Mouse (Mus musculus) hindbrain, embryonic 16.5 days (tissue): ENCODE results near the gene Cd37. TPM values are rescaled to one million over a fixed set of nuclear protein-coding genes. Genes with fewer than 3 reads are reported as not detected.
A peak's percentile ranks its signal among the peaks of the same experiment; 100 is the strongest.

Source experiments
- ATAC-seq: fragments of 200-750 bp; cut with Nextera tagmentation; 2 replicates; pipeline ENCODE4 v1.8.0; 2017; ENCODE audit warnings: moderate TSS enrichment, moderate library complexity
- H3K27ac ChIP-seq: fragments of 300-500 bp; sonication (generic); 2 replicates; pipeline ENCODE4 v1.5.1; 2014; ENCODE audit warnings: low read depth, mild to moderate bottlenecking, control low read depth, low read length, moderate library complexity
- H3K27me3 ChIP-seq: fragments of 300-500 bp; sonication (generic); replicated peaks from 2 replicates; pipeline ENCODE4 v1.6.1; 2014; ENCODE audit warnings: low read length; ENCODE audit not compliant: control insufficient read depth, insufficient read depth
- H3K36me3 ChIP-seq: fragments of 300-500 bp; sonication (generic); 2 replicates; pipeline ENCODE4 v1.6.1; 2014; ENCODE audit warnings: mild to moderate bottlenecking, low read length, moderate library complexity, mixed read lengths; ENCODE audit not compliant: control insufficient read depth, insufficient read depth
- H3K4me1 ChIP-seq: fragments of 300-500 bp; sonication (generic); 2 replicates; pipeline ENCODE4 v1.6.1; 2014; ENCODE audit warnings: low read depth, low read length; ENCODE audit not compliant: control insufficient read depth, insufficient read depth
- H3K4me2 ChIP-seq: fragments of 300-500 bp; sonication (generic); 2 replicates; pipeline ENCODE4 v1.6.1; 2014; ENCODE audit warnings: mild to moderate bottlenecking, low read length, control low read depth, moderate library complexity
- H3K4me3 ChIP-seq: fragments of 300-500 bp; sonication (generic); 2 replicates; pipeline ENCODE4 v1.5.1; 2014; ENCODE audit warnings: mild to moderate bottlenecking, low read length, control low read depth, moderate library complexity
- H3K9ac ChIP-seq: fragments of 300-500 bp; sonication (generic); 2 replicates; pipeline ENCODE4 v1.6.1; 2014; ENCODE audit warnings: low read depth, mild to moderate bottlenecking, control low read depth, low read length, moderate library complexity
- H3K9me3 ChIP-seq: fragments of 300-500 bp; sonication (generic); 2 replicates; pipeline ENCODE4 v1.6.1; 2014; ENCODE audit warnings: mild to moderate bottlenecking, low read length, moderate library complexity; ENCODE audit not compliant: control insufficient read depth
- WGBS: fragments of 180-500 bp; shearing (Covaris S2); extraction: QIAGEN DNeasy Blood & Tissue Kit; methylation state at CpG from one replicate; pipeline ENCODE4 v1.1.7; 2014; 5-methylcytosine and 5-hydroxymethylcytosine counted together
- polyA plus RNA-seq: library from polyadenylated mRNA; unstranded; fragments of >200 nt; fragmentation: Nextera tagmentation; extraction: Ambion mirVana; gene quantifications from 2 replicates; pipeline ENCODE4 v1.2.1, GENCODE M21; 2015

Gene Cd37
- polyA plus RNA-seq, 1 experiment from 2014 or later: 1.3 TPM

- Histone ChIP-seq H3K27me3 (no peaks in the 10 kb centered on the region; the same call in 1 of the 2 replicates), H3K9ac (no peak overlapping the region), H3K4me1 (peaks cover 2% of the 10 kb centered on the region; the same call in 1 of the 2 replicates), H3K27ac (no peak overlapping the region), H3K9me3 (no peaks in the 10 kb centered on the region), H3K36me3 (no peaks in the 10 kb centered on the region), H3K4me3 (no peak overlapping the region), H3K4me2 (no peak overlapping the region)
- WGBS: 71% methylated on average over 4 of the region's 5 CpGs
- no peak for ATAC-seq
Observed at GRCm38 (mm10) chr7:45196994-45197393, 41.9 kb downstream of the Cd37 start.

- no peaks in the 10 kb centered on the region for H3K36me3 ChIP-seq
- 85% methylated on average over 4 of the region's 4 CpGs for WGBS
- no peak overlapping the region for H3K4me3 ChIP-seq
- H3K27ac ChIP-seq: no peak overlapping the region
- no peak overlapping the region for H3K4me2 ChIP-seq
- H3K4me1 ChIP-seq: peaks cover 2% of the 10 kb centered on the region; the same call in 1 of the 2 replicates
- H3K9me3 ChIP-seq: no peaks in the 10 kb centered on the region
- H3K27me3 ChIP-seq: no peaks in the 10 kb centered on the region; the same call in 1 of the 2 replicates
- no peak for ATAC-seq
- no peak overlapping the region for H3K9ac ChIP-seq
Observed at GRCm38 (mm10) chr7:45196176-45196535, 42.8 kb downstream of the Cd37 start.

DNA sequence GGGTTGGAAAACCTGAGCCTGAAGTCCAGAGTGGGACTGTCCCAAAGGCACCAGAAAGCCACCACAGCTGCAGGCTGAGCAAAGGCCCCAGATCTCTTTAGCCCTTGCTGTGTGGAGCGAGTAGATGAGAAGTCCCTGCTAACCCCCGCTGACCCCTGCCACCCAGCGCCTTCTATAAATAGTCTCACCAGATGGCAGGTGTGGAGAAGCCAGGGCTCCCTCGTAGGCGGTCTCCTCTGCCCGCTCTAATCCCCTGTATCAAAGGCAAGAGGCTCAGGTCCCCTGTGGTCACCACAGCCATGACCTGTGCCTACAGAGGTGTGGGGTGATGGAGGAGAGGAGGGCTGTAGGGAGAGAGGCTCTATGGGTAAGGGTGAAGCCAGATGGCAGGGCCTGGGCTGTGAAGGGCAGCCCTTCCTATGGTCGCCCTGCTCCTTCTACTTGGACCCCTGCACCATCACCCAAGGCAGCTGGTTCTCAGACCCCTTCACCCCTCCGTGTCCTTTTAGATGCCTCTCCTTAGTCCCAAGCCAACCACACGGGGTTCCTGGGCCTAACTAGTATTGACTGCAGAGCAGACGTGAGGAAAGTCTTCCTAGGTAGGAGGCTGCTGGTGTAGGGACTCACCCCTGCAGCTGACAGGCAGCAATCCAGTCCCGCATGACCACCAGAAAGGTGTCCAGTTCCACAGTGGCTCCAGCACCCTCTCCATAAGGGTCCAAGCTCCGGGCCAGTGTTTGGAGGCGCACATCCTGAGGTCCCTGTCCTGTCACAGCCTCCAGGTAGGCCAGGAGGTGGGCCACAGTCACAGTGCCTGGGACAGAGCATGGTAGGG is 43.4 kb downstream of the Cd37 start:
- WGBS: 66% methylated on average over 13 of the region's 13 CpGs
- Histone ChIP-seq H3K9ac (no peak overlapping the region), H3K4me3 (no peak overlapping the region), H3K4me1 (peaks cover 2% of the 10 kb centered on the region; the same call in 1 of the 2 replicates), H3K36me3 (no peaks in the 10 kb centered on the region), H3K9me3 (no peaks in the 10 kb centered on the region), H3K4me2 (no peak overlapping the region), H3K27ac (no peak overlapping the region), H3K27me3 (no peaks in the 10 kb centered on the region; the same call in 1 of the 2 replicates)
- ATAC-seq: no peak

DNA sequence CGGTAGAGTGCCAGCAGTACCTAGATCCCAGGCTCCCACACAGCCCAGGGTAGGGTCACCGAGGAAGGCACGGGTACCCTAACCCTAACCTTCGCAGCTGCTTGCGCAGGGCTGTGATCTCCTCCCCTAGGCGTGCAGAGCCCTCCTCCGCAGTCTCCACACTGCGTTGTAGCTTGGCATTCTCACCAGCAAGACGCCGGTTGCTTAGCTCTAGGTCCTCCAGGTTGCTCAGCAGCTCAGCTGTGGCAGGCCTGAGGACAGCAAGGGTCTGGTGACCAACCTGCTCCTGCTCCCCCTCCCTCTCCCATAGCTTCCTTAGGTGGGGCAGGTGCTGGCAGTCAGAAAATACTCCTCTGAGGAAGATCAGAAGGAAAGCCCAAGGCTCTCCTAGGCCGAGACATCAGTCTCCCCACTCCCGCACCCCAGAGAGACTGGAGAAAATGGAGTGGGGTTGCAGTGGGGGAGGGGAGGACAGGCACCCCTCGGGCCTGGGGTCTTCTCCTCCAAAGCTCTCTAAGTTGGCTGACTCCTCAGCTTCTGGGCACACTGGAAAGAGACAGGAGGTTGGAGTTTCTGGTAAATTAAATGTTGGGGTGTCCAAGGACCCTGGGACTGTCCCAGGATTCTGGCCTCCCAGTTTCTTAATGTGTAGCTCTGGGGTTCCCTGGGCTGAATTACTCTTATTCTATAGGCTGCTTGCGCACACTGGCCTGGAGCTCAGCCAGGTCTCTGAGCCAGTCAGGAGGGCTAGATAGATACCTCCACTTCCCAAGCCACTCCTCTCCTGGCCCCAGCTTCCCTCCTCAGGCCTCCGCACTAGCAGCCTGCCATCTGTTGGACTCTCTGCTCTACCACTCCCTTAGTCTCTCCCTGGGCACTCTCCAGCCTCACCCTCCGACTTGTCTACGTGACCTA is 44.8 kb downstream of the Cd37 start:
- no peak overlapping the region for H3K27ac ChIP-seq
- H3K4me2 ChIP-seq: no peak overlapping the region
- H3K4me3 ChIP-seq: no peak overlapping the region
- whole genome bisulfite sequencing: 63% methylated on average over 15 of the region's 17 CpGs
- H3K27me3 ChIP-seq: peaks cover 4% of the 10 kb centered on the region; the same call in 1 of the 2 replicates
- peaks cover 2% of the 10 kb centered on the region; the same call in 1 of the 2 replicates for H3K4me1 ChIP-seq
- H3K9me3 ChIP-seq: no peaks in the 10 kb centered on the region
- no peak overlapping the region for H3K9ac ChIP-seq
- no peak for ATAC-seq
- no peaks in the 10 kb centered on the region for H3K36me3 ChIP-seq

DNA sequence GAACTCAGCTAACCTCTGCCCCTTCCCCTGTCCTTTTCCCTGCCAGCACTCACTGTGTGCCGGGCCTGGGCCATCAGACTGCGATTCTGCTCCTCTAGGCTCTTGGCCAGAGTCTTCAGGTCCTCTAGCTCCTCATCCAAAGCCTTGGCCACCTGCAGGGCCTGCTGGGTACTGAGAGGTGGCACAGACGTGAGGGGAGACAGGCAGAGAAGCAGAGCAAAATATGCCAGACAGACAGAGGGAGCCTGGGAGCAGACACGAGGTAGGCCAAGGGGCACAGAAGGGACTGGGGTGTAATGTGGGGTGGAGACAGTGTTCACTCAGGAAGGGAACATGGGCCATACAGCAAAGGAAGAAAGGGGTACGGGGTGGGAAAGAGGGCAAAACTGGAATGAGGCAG is 45.5 kb downstream of the Cd37 start:
- no peak overlapping the region for H3K4me2 ChIP-seq
- no peak overlapping the region for H3K4me3 ChIP-seq
- no peaks in the 10 kb centered on the region for H3K36me3 ChIP-seq
- no peaks in the 10 kb centered on the region for H3K9me3 ChIP-seq
- no peak overlapping the region for H3K27ac ChIP-seq
- H3K4me1 ChIP-seq: peaks cover 2% of the 10 kb centered on the region; the same call in 1 of the 2 replicates
- WGBS: 61% methylated on average over 5 of the region's 5 CpGs
- no peak for ATAC-seq
- H3K9ac ChIP-seq: no peak overlapping the region
- peaks cover 4% of the 10 kb centered on the region; the same call in 1 of the 2 replicates for H3K27me3 ChIP-seq

GRCm38 (mm10) chr7:45192585-45193310 is 46.2 kb downstream of the Cd37 start:
- H3K27ac ChIP-seq: no peak overlapping the region
- no peaks in the 10 kb centered on the region; the same call in 1 of the 2 replicates for H3K4me1 ChIP-seq
- no peaks in the 10 kb centered on the region for H3K9me3 ChIP-seq
- no peak overlapping the region for H3K4me3 ChIP-seq
- WGBS: 85% methylated on average over 7 of the region's 7 CpGs
- ATAC-seq: no peak
- H3K27me3 ChIP-seq: peaks cover 4% of the 10 kb centered on the region; the same call in 1 of the 2 replicates
- no peaks in the 10 kb centered on the region for H3K36me3 ChIP-seq
- no peak overlapping the region for H3K4me2 ChIP-seq
- no peak overlapping the region for H3K9ac ChIP-seq

DNA sequence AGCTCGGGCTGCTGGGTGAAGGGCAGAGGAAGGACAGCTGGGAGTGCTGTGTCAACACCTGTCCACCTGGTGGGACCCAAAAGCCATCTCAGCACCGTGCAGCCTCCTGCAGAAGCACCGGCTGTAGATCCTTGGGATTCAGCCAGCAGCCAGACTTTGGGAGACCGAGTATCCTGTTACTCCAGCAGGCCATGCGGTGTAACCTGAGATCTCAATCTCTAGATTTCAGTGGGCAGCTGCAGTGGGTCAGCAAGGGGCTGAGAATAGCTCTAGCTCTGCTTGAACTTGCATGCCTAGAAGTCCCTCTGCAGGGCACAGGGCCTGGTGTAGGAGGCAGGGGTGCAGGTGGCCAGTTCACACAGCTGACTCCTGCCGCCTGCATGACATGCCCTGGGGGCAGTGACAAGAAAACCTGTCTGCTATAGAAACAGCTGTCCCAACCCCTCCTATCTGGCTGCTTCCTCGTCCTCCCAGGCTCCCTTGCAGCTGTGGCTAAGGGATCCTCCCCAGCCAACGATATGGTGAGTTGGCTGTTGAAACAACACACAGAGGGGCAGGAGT is 47.0 kb downstream of the Cd37 start:
- no peak overlapping the region; the same call in 1 of the 2 replicates for H3K27ac ChIP-seq
- 22% methylated on average over 8 of the region's 8 CpGs for WGBS
- H3K4me2 ChIP-seq: no peak overlapping the region
- no peaks in the 10 kb centered on the region; the same call in 1 of the 2 replicates for H3K4me1 ChIP-seq
- H3K27me3 ChIP-seq: peaks cover 4% of the 10 kb centered on the region; the same call in 1 of the 2 replicates
- H3K9ac ChIP-seq: no peak overlapping the region
- no peaks in the 10 kb centered on the region for H3K36me3 ChIP-seq
- H3K9me3 ChIP-seq: no peaks in the 10 kb centered on the region
- no peak overlapping the region for H3K4me3 ChIP-seq
- peak; percentile 44; the same call in 1 of the 2 replicates for ATAC-seq

GRCm38 (mm10) chr7:45191161-45191560 is 47.8 kb downstream of the Cd37 start:
- H3K9ac ChIP-seq: no peak overlapping the region
- H3K27ac ChIP-seq: no peak overlapping the region
- peaks cover 4% of the 10 kb centered on the region; the same call in 1 of the 2 replicates for H3K27me3 ChIP-seq
- H3K4me3 ChIP-seq: no peak overlapping the region
- H3K9me3 ChIP-seq: no peaks in the 10 kb centered on the region
- H3K4me1 ChIP-seq: no peaks in the 10 kb centered on the region; the same call in 1 of the 2 replicates
- ATAC-seq: no peak
- 91% methylated on average over 2 of the region's 2 CpGs for WGBS
- H3K4me2 ChIP-seq: no peak overlapping the region
- no peaks in the 10 kb centered on the region for H3K36me3 ChIP-seq
